Mouse (Mus musculus) mesoderm, embryonic 11.5 days (tissue): Measurements from ENCODE around the gene Ptprn2.

Source experiments
- DNase-seq: peaks from one replicate; pipeline ENCODE4 v3.0.0-alpha.2; 2012; ENCODE audit warnings: low read depth, low spot score

Ptprn2 gene

GRCm38 (mm10) chr12:117257205-117257920 lies 771.8 kb downstream of the Ptprn2 start:
- DNase-seq, result peak; percentile 59

- DNase-seq, result no peak
Measured at GRCm38 (mm10) chr12:117257921-117258497, 772.5 kb downstream of the Ptprn2 start.

GRCm38 (mm10) chr12:117260391-117261164 lies 775.1 kb downstream of the Ptprn2 start:
- no peak for DNase-seq

GRCm38 (mm10) chr12:117261165-117261440 lies 775.6 kb downstream of the Ptprn2 start:
- no peak for DNase-seq

- no peak for DNase-seq
Measured at GRCm38 (mm10) chr12:117262003-117262402, 776.5 kb downstream of the Ptprn2 start.

- DNase-seq, result no peak
Measured at GRCm38 (mm10) chr12:117263081-117263480, 777.6 kb downstream of the Ptprn2 start.

GRCm38 (mm10) chr12:117265211-117265610 lies 779.7 kb downstream of the Ptprn2 start:
- peak; percentile 51 for DNase-seq

GRCm38 (mm10) chr12:117268543-117269172 lies 783.1 kb downstream of the Ptprn2 start:
- no peak for DNase-seq

- DNase-seq, result no peak
Measured at GRCm38 (mm10) chr12:117269310-117269709, 783.8 kb downstream of the Ptprn2 start.

- DNase-seq, result no peak
Measured at GRCm38 (mm10) chr12:117270199-117270598, 784.7 kb downstream of the Ptprn2 start.

GRCm38 (mm10) chr12:117273166-117273565 lies 787.6 kb downstream of the Ptprn2 start:
- peak; percentile 31 for DNase-seq

- no peak for DNase-seq
Measured at GRCm38 (mm10) chr12:117274576-117274975, 789.1 kb downstream of the Ptprn2 start.

GRCm38 (mm10) chr12:117280790-117281189 lies 795.3 kb downstream of the Ptprn2 start:
- no peak for DNase-seq

GRCm38 (mm10) chr12:117282659-117283058 lies 797.1 kb downstream of the Ptprn2 start:
- no peak for DNase-seq

- no peak for DNase-seq
Measured at GRCm38 (mm10) chr12:117287456-117287855, 801.9 kb downstream of the Ptprn2 start.

- no peak for DNase-seq
Measured at GRCm38 (mm10) chr12:117291943-117292342, 806.4 kb downstream of the Ptprn2 start.

GRCm38 (mm10) chr12:117296792-117297191 lies 811.3 kb downstream of the Ptprn2 start:
- DNase-seq, result no peak

- no peak for DNase-seq
Measured at GRCm38 (mm10) chr12:117299084-117299483, 813.6 kb downstream of the Ptprn2 start.

GRCm38 (mm10) chr12:117304751-117305624 lies 819.5 kb downstream of the Ptprn2 start:
- DNase-seq, result no peak

- DNase-seq, result no peak
Measured at GRCm38 (mm10) chr12:117305625-117306105, 820.1 kb downstream of the Ptprn2 start.

GRCm38 (mm10) chr12:117312079-117312478 lies 826.6 kb downstream of the Ptprn2 start:
- no peak for DNase-seq
